Mouse (Mus musculus) lung, postnatal 0 days (tissue): ENCODE data around the gene Msn. TPM values are rescaled to one million over a fixed set of nuclear protein-coding genes. Genes with fewer than 3 reads are reported as not detected.

Experiments used
- ATAC-seq: fragments of 200-750 bp; cut with Nextera tagmentation; 2 replicates; pipeline ENCODE4 v1.8.0; 2017; ENCODE audit warnings: moderate library complexity
- DNase-seq: peaks from one replicate; pipeline ENCODE4 v3.0.0-alpha.2; 2016; ENCODE audit warnings: low spot score
- H3K27ac ChIP-seq: fragments of 300-500 bp; sonication (generic); 2 replicates; pipeline ENCODE4 v1.5.1; 2014; ENCODE audit warnings: antibody characterized with exemption, mild to moderate bottlenecking, low read length, mixed read lengths
- H3K27me3 ChIP-seq: fragments of 300-500 bp; sonication (generic); replicated peaks from 2 replicates; pipeline ENCODE4 v1.6.1; 2014; ENCODE audit warnings: low read length, mixed read lengths; ENCODE audit not compliant: insufficient read depth
- H3K36me3 ChIP-seq: fragments of 300-500 bp; sonication (generic); 2 replicates; pipeline ENCODE4 v1.6.1; 2014; ENCODE audit warnings: low read length, mixed read lengths; ENCODE audit not compliant: insufficient read depth
- H3K4me1 ChIP-seq: fragments of 300-500 bp; sonication (generic); 2 replicates; pipeline ENCODE4 v1.6.1; 2014; ENCODE audit warnings: antibody characterized with exemption, low read depth, low read length, mixed read lengths; ENCODE audit not compliant: insufficient read depth
- H3K4me2 ChIP-seq: fragments of 300-500 bp; sonication (generic); replicated peaks from 2 replicates; pipeline ENCODE4 v1.6.1; 2014; ENCODE audit warnings: low read depth, mild to moderate bottlenecking, low read length, moderate library complexity, mixed read lengths
- H3K4me3 ChIP-seq: fragments of 300-500 bp; sonication (generic); 2 replicates; pipeline ENCODE4 v1.5.1; 2014; ENCODE audit warnings: low read depth, low read length
- H3K9ac ChIP-seq: fragments of 300-500 bp; sonication (generic); replicated peaks from 2 replicates; pipeline ENCODE4 v1.6.1; 2014; ENCODE audit warnings: low read depth, mild to moderate bottlenecking
- H3K9me3 ChIP-seq: fragments of 300-500 bp; sonication (generic); 2 replicates; pipeline ENCODE4 v1.6.1; 2016; ENCODE audit warnings: low read length, mixed read lengths
- CTCF ChIP-seq: IDR thresholded peaks from 2 replicates; pipeline ENCODE4 v1.5.1; 2016; ENCODE audit warnings: antibody characterized with exemption, mild to moderate bottlenecking
- EP300 ChIP-seq: IDR thresholded peaks from 2 replicates; pipeline ENCODE4 v1.6.1; 2016; ENCODE audit warnings: antibody characterized with exemption, mild to moderate bottlenecking, control low read depth
- WGBS: fragments of 180-500 bp; shearing (Covaris S2); extraction: QIAGEN DNeasy Blood & Tissue Kit; methylation state at CpG from one replicate; pipeline ENCODE4 v1.1.7; 2014; 5-methylcytosine and 5-hydroxymethylcytosine counted together
- polyA plus RNA-seq: library from polyadenylated mRNA; unstranded; fragments of >200 nt; fragmentation: Nextera tagmentation; extraction: Ambion mirVana; gene quantifications from 2 replicates; pipeline ENCODE4 v1.2.1, GENCODE M21; 2015

The Msn gene
- polyA plus RNA-seq, 1 experiment from 2014 or later, result 293 TPM

DNA sequence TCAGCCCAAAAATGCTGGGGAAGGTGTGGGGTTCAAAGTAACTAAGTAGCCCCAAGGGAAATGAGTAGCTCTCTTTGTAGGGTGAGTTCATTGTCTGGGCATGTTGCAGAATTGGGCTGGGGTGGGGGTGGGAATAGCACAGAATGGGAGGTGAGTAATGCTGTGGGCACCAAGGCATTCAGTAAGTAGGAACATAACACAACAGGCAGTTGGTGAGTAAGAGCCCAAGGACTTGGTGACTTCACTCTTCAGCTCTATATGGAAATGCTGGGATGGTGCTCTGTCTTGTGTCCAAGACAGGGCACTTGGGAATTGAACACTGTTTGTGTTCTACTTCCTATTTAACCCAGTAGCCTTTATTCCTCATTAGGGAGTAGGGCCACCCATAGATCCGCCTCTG, 26.1 kb downstream of the Msn start:
- no peaks in the 10 kb centered on the region for H3K4me1 ChIP-seq
- H3K9me3 ChIP-seq, result no peaks in the 10 kb centered on the region
- no peak overlapping the region for H3K27ac ChIP-seq
- peak; percentile 30 for DNase-seq
- H3K27me3 ChIP-seq, result no peaks in the 10 kb centered on the region
- no peak overlapping the region for H3K4me2 ChIP-seq
- peak; percentile 62 for ATAC-seq
- no peaks in the 10 kb centered on the region for H3K36me3 ChIP-seq
- whole genome bisulfite sequencing, result 100% methylated on average over 1 of the region's 1 CpGs
- no peak overlapping the region for H3K9ac ChIP-seq
- H3K4me3 ChIP-seq, result no peak overlapping the region
- TF ChIP-seq CTCF (no peak), EP300 (peak; percentile 38; the same call in 1 of the 2 replicates)

DNA sequence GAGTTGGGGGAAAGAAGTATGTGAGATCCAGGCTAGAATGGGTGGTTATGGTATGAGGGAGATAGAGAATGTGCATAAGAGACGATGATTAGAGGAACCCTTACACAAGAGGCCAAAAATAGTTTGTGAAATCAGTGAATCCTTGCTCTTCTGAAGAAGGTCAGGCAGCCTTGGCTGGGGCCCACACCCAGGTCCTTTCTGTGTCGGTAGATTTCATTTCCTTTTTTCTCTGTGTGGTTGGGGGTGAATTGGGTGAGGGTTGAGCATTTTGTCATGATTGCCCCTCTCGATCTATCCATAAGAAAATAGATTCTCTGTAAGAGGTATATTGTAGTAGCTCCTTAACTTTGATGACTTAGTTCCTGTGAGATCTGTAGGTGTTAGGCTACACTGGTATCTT, 31.0 kb downstream of the Msn start:
- WGBS, result 53% methylated on average over 3 of the region's 3 CpGs
- no peaks in the 10 kb centered on the region for H3K27me3 ChIP-seq
- no peak overlapping the region for H3K27ac ChIP-seq
- H3K9me3 ChIP-seq, result no peaks in the 10 kb centered on the region
- H3K9ac ChIP-seq, result no peak overlapping the region
- no peak for TF ChIP-seq CTCF
- TF ChIP-seq EP300, result no peak
- H3K4me1 ChIP-seq, result no peaks in the 10 kb centered on the region; the same call in 1 of the 2 replicates
- H3K36me3 ChIP-seq, result no peaks in the 10 kb centered on the region
- no peak for ATAC-seq
- H3K4me3 ChIP-seq, result no peak overlapping the region
- DNase-seq, result peak; percentile 11
- no peak overlapping the region for H3K4me2 ChIP-seq

DNA sequence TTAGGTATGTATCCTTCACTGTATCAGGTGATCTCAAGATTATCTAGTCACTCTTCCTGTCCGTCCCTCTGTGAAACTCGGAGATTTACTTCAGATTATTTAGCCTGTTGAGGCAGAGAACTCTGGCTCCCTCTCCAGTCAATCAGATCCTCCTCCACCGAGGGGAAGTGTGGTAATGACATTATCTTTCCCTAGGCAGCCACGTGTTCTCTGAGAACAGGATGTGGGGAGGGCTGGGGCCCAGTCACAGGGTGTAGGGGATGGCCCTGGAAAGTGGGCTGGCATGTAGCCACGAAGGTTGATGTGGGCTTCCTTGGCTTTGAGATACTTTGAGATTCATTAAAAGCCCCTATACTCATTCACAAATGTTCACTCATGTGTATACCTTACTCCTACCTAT, 34.3 kb downstream of the Msn start:
- DNase-seq, result peak; percentile 71
- Histone ChIP-seq H3K27ac (peak overlapping the region; percentile 77), H3K4me1 (no peaks in the 10 kb centered on the region; the same call in 1 of the 2 replicates), H3K4me3 (no peak overlapping the region), H3K4me2 (peak overlapping the region; percentile 17; the same call in 1 of the 2 replicates), H3K9me3 (no peaks in the 10 kb centered on the region), H3K36me3 (no peaks in the 10 kb centered on the region), H3K27me3 (no peaks in the 10 kb centered on the region), H3K9ac (no peak overlapping the region)
- 27% methylated on average over 5 of the region's 5 CpGs for WGBS
- ATAC-seq, result peak; percentile 80
- peak; percentile 62 for TF ChIP-seq EP300
- peak; percentile 53 for TF ChIP-seq CTCF

DNA sequence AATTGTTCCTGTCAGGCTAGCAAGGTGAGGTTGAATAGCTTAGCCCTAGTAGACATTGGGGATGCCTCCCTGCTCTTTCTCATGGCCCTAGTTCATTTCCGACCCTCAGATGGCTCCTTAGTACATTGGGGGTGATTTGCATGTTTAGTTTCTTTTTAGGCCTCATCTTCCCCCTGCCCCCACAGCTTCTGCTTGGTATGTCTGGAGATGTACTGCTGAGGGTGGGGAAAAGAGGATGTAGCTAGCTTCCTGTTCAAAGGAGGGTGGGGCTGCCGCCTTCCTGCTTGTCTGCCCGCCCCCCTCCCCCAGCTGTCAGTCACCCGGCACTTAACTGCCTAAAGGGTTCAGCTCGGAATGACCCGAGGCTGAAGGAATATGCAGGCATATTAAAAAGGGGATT, 34.8 kb downstream of the Msn start:
- DNase-seq (peak; percentile 76), ATAC-seq (peak; percentile 73)
- H3K9ac ChIP-seq, result no peak overlapping the region
- H3K27ac ChIP-seq, result peak overlapping the region; percentile 77
- no peaks in the 10 kb centered on the region for H3K9me3 ChIP-seq
- 31% methylated on average over 5 of the region's 6 CpGs for WGBS
- H3K4me3 ChIP-seq, result no peak overlapping the region
- no peaks in the 10 kb centered on the region for H3K36me3 ChIP-seq
- no peaks in the 10 kb centered on the region; the same call in 1 of the 2 replicates for H3K4me1 ChIP-seq
- no peaks in the 10 kb centered on the region for H3K27me3 ChIP-seq
- H3K4me2 ChIP-seq, result peak overlapping the region; percentile 17; the same call in 1 of the 2 replicates
- no peak for TF ChIP-seq CTCF
- no peak for TF ChIP-seq EP300

DNA sequence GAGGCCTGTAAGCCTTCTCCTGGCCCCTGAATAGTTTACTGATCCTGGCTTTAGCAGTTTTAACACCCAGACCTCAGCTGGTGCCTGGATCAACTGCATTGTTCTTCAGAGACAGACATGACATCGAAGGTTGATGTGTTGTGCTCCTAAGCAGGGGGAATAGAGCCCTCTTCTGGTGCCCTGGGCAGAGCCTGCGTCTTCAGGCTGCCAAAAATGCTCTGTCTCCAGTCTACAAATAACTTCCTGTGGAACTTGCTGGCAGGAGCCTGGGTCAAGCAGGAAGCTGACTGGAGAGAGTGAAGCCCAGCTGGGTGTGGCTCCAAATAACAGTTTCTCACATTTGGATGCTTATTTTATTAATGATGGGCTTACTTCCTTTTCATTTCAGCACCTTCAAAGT, 37.4 kb downstream of the Msn start:
- Histone ChIP-seq H3K27me3 (no peaks in the 10 kb centered on the region), H3K27ac (no peak overlapping the region), H3K9ac (no peak overlapping the region), H3K4me2 (no peak overlapping the region), H3K4me3 (no peak overlapping the region), H3K36me3 (no peaks in the 10 kb centered on the region), H3K4me1 (no peaks in the 10 kb centered on the region; the same call in 1 of the 2 replicates), H3K9me3 (no peaks in the 10 kb centered on the region)
- ATAC-seq (peak; percentile 43), DNase-seq (peak; percentile 78)
- TF ChIP-seq EP300, result peak; percentile 39
- peak; percentile 67 for TF ChIP-seq CTCF
- 5% methylated on average over 2 of the region's 2 CpGs for WGBS

DNA sequence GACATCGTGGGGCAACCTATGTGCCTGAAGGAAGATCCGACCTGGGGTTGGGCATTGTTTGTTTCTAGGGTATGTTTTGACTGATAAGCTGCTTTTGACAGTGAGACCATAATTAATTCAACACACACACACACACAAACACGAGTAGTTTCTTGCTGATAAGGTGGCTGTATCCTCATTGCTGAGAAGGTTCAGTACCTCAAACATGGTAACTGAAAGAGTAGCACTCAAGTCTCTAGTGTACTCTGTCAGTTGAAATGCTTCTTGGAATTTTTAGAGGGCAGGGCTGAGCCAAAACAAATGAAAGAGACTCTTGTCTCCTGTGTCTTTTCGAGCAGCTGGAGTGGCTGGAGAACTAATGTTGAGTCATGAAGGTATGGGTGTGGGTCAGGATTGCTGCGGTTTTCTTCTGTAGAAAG, 38.4 kb downstream of the Msn start:
- ATAC-seq (peak; percentile 67), DNase-seq (peak; percentile 67)
- H3K4me1 ChIP-seq, result no peaks in the 10 kb centered on the region; the same call in 1 of the 2 replicates

More for the DNA sequence above, 38.4 kb downstream of the Msn start:
- H3K27ac ChIP-seq, result peak overlapping the region; percentile 78
- no peaks in the 10 kb centered on the region for H3K36me3 ChIP-seq
- no peak overlapping the region for H3K9ac ChIP-seq
- no peaks in the 10 kb centered on the region for H3K27me3 ChIP-seq
- H3K4me3 ChIP-seq, result no peak overlapping the region
- no peaks in the 10 kb centered on the region for H3K9me3 ChIP-seq
- TF ChIP-seq CTCF (no peak), EP300 (peak; percentile 94)
- 0 out of 2 replicates have a peak overlapping the region, but pooled peaks have one; percentile 19 for H3K4me2 ChIP-seq
- 21% methylated on average over 5 of the region's 5 CpGs for WGBS
